Mouse (Mus musculus) intestine, embryonic 16.5 days (tissue): ENCODE measurements around the gene Acot11. TPM values are rescaled to one million over a fixed set of nuclear protein-coding genes. Genes with fewer than 3 reads are reported as not detected.

Experiments used
- ATAC-seq: fragments of 200-750 bp; cut with Nextera tagmentation; 2 replicates; pipeline ENCODE4 v1.8.0; 2017; ENCODE audit warnings: moderate TSS enrichment, moderate library complexity
- H3K27ac ChIP-seq: fragments of 300-500 bp; sonication (generic); 2 replicates; pipeline ENCODE4 v1.5.1; 2014; ENCODE audit warnings: mild to moderate bottlenecking, low read length
- H3K27me3 ChIP-seq: fragments of 300-500 bp; sonication (generic); replicated peaks from 2 replicates; pipeline ENCODE4 v1.6.1; 2014; ENCODE audit warnings: low read length, control low read depth, mixed read lengths; ENCODE audit not compliant: control insufficient read depth, insufficient read depth
- H3K36me3 ChIP-seq: fragments of 300-500 bp; sonication (generic); 2 replicates; pipeline ENCODE4 v1.6.1; 2014; ENCODE audit warnings: low read length, control low read depth; ENCODE audit not compliant: control insufficient read depth, insufficient read depth
- H3K4me1 ChIP-seq: fragments of 300-500 bp; sonication (generic); 2 replicates; pipeline ENCODE4 v1.6.1; 2014; ENCODE audit warnings: low read length, control low read depth, mixed read lengths; ENCODE audit not compliant: control insufficient read depth, insufficient read depth
- H3K4me2 ChIP-seq: fragments of 300-500 bp; sonication (generic); 2 replicates; pipeline ENCODE4 v1.6.1; 2014; ENCODE audit warnings: low read depth, low read length, control low read depth
- H3K4me3 ChIP-seq: fragments of 300-500 bp; sonication (generic); 2 replicates; pipeline ENCODE4 v1.5.1; 2014; ENCODE audit warnings: mild to moderate bottlenecking, low read length
- H3K9ac ChIP-seq: fragments of 300-500 bp; sonication (generic); 2 replicates; pipeline ENCODE4 v1.6.1; 2014; ENCODE audit warnings: low read depth, low read length
- H3K9me3 ChIP-seq: fragments of 300-500 bp; sonication (generic); 2 replicates; pipeline ENCODE4 v1.6.1; 2016; ENCODE audit warnings: low read length, control low read depth; ENCODE audit not compliant: control insufficient read depth
- WGBS: fragments of 180-500 bp; shearing (Covaris S2); extraction: QIAGEN DNeasy Blood & Tissue Kit; methylation state at CpG from one replicate; pipeline ENCODE4 v1.1.7; 2014; 5-methylcytosine and 5-hydroxymethylcytosine counted together
- polyA plus RNA-seq: library from polyadenylated mRNA; unstranded; fragments of >200 nt; fragmentation: Nextera tagmentation; extraction: Ambion mirVana; gene quantifications from 2 replicates; pipeline ENCODE4 v1.2.1, GENCODE M21; 2015

Gene Acot11
- polyA plus RNA-seq, 1 experiment from 2014 or later, result 18.3 TPM

DNA sequence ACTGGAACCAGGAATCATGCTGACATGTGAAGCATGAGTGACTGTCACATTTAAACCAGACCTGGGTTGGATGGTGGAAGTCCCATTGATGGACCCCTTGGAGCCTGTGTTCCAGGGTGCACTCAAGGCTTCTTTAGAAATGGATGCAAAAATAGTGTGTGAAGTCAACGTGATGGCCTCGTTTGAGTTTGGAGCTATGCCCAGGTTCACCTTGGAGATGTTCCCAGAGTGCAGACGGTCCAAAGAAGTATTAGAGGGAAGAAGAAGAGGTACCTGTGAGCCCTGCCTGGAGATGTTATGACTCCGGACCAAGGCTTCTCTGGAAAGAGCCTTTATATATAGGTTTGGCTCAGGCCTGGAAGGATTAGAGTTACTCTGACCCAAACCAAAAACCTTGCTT lies 84.2 kb downstream of the Acot11 start:
- Histone ChIP-seq H3K4me2 (no peak overlapping the region), H3K27me3 (no peaks in the 10 kb centered on the region), H3K4me3 (no peak overlapping the region), H3K9ac (no peak overlapping the region), H3K9me3 (no peaks in the 10 kb centered on the region), H3K36me3 (no peaks in the 10 kb centered on the region), H3K4me1 (no peaks in the 10 kb centered on the region), H3K27ac (no peak overlapping the region)
- no peak for ATAC-seq
- 77% methylated on average over 4 of the region's 4 CpGs for WGBS

DNA sequence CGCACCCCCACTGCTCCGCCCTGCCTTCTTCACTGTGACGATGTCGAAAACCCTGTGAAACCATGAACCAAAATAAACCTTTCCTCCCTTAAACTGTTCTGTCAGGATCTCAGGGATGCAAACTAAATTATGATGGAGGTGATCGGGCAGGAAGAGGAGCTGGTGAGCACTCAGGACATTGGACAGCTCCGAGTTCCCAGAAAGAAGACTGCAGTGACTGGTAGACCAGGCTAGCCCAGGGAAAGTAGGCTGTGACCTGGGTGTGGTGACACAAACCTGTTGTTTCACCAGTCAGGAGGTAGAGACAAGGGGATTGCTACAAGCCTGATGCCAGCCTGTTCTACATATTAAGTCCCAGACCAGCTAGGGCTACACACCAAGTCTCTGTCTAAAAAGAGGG lies 91.2 kb downstream of the Acot11 start:
- Histone ChIP-seq H3K36me3 (no peaks in the 10 kb centered on the region), H3K4me1 (no peaks in the 10 kb centered on the region), H3K4me2 (no peak overlapping the region), H3K4me3 (no peak overlapping the region), H3K27me3 (no peaks in the 10 kb centered on the region), H3K9me3 (no peaks in the 10 kb centered on the region), H3K9ac (no peak overlapping the region), H3K27ac (no peak overlapping the region)
- WGBS, result 91% methylated on average over 6 of the region's 6 CpGs
- no peak for ATAC-seq

- peak overlapping the region; percentile 54 for H3K9ac ChIP-seq
- no peaks in the 10 kb centered on the region for H3K27me3 ChIP-seq
- H3K27ac ChIP-seq, result 0 out of 2 replicates have a peak overlapping the region, but pooled peaks have one; percentile 25
- WGBS, result 0% methylated on average over 8 of the region's 8 CpGs
- H3K4me1 ChIP-seq, result peaks cover 11% of the 10 kb centered on the region
- peak; percentile 80 for ATAC-seq
- no peaks in the 10 kb centered on the region for H3K9me3 ChIP-seq
- H3K4me3 ChIP-seq, result peak overlapping the region; percentile 19; the same call in 1 of the 2 replicates
- no peaks in the 10 kb centered on the region for H3K36me3 ChIP-seq
- H3K4me2 ChIP-seq, result peak overlapping the region; percentile 59
Observed at GRCm38 (mm10) chr4:106708408-106708807, 96.4 kb downstream of the Acot11 start.

- H3K4me1 ChIP-seq, result peaks cover 11% of the 10 kb centered on the region
- peak overlapping the region; percentile 54 for H3K9ac ChIP-seq
- no peaks in the 10 kb centered on the region for H3K36me3 ChIP-seq
- no peaks in the 10 kb centered on the region for H3K27me3 ChIP-seq
- H3K4me2 ChIP-seq, result peak overlapping the region; percentile 59
- ATAC-seq, result peak; percentile 89
- WGBS, result 29% methylated on average over 5 of the region's 5 CpGs
- 0 out of 2 replicates have a peak overlapping the region, but pooled peaks have one; percentile 25 for H3K27ac ChIP-seq
- H3K9me3 ChIP-seq, result no peaks in the 10 kb centered on the region
- peak overlapping the region; percentile 19; the same call in 1 of the 2 replicates for H3K4me3 ChIP-seq
Observed at GRCm38 (mm10) chr4:106707957-106708356, 96.8 kb downstream of the Acot11 start.

DNA sequence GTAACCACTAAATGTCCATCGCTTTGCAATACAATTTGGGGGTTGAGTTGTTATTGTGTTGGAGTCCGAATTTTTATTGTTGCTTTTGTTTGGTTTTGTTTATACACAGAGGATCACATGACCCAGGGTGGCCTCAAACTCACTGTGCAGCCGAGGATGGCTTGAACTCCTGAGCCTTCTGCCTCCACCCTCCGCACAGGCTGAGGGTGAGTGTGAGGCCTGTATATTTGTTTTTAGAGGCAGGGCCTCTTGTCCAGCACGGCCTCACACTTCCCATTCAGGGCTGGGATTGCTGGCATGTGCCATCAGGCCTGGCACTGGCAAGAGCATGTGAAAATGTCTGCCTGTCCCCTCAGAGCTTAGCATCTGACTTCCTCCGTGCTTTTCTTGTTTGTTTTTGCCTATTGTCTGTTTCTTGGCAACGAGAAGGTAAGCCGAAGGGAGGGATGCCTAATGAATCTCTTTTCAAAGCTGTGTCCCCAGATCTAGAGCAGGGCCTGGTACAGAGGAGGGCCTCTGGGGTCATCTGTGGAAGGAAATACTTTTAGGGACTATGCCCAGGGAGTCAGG lies 99.6 kb downstream of the Acot11 start:
- no peak overlapping the region for H3K27ac ChIP-seq

GRCm38 (mm10) chr4:106704416-106704815 lies 100.4 kb downstream of the Acot11 start:
- H3K9ac ChIP-seq, result no peak overlapping the region
- H3K27me3 ChIP-seq, result no peaks in the 10 kb centered on the region
- no peak overlapping the region for H3K27ac ChIP-seq
- H3K36me3 ChIP-seq, result no peaks in the 10 kb centered on the region
- H3K9me3 ChIP-seq, result no peaks in the 10 kb centered on the region
- no peak overlapping the region for H3K4me3 ChIP-seq
- no peak overlapping the region for H3K4me2 ChIP-seq
- ATAC-seq, result no peak
- peaks cover 20% of the 10 kb centered on the region for H3K4me1 ChIP-seq
- 53% methylated on average over 11 of the region's 11 CpGs for WGBS

More for the DNA sequence above, 99.6 kb downstream of the Acot11 start:
- no peak for ATAC-seq
- Histone ChIP-seq H3K36me3 (no peaks in the 10 kb centered on the region), H3K4me2 (no peak overlapping the region), H3K9me3 (no peaks in the 10 kb centered on the region), H3K27me3 (no peaks in the 10 kb centered on the region), H3K4me1 (peaks cover 16% of the 10 kb centered on the region), H3K4me3 (no peak overlapping the region), H3K9ac (no peak overlapping the region)
- 43% methylated on average over 8 of the region's 8 CpGs for WGBS

GRCm38 (mm10) chr4:106703956-106704355 lies 100.8 kb downstream of the Acot11 start:
- H3K4me2 ChIP-seq, result no peak overlapping the region
- H3K4me1 ChIP-seq, result peaks cover 20% of the 10 kb centered on the region
- H3K4me3 ChIP-seq, result no peak overlapping the region
- no peaks in the 10 kb centered on the region for H3K36me3 ChIP-seq
- no peak overlapping the region for H3K9ac ChIP-seq
- WGBS, result 77% methylated on average over 10 of the region's 10 CpGs
- H3K27ac ChIP-seq, result no peak overlapping the region
- no peak for ATAC-seq
- H3K9me3 ChIP-seq, result no peaks in the 10 kb centered on the region
- no peaks in the 10 kb centered on the region for H3K27me3 ChIP-seq

DNA sequence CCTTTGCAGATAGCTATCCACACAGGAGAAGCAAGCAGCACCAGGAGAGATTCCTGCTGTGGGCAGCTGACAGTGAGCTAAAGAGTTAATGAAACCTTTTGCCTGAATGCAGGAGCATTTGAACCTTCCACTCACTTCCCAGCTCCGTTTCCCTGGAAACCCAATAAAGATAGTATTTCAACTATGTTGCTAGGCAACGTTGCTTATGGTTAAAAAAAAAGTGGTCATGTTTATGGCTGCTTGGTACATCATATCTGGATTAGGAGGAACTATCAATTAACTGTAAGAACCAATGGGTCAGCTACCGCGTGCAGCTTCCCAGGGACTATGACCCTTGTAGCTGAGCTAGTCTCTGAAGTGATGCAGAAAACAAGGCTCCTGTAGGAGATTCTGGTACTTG lies 104.0 kb downstream of the Acot11 start:
- H3K4me2 ChIP-seq, result no peak overlapping the region
- 16% methylated on average over 4 of the region's 4 CpGs for WGBS
- H3K4me1 ChIP-seq, result peaks cover 12% of the 10 kb centered on the region
- H3K9me3 ChIP-seq, result no peaks in the 10 kb centered on the region
- ATAC-seq, result peak; percentile 63
- no peaks in the 10 kb centered on the region for H3K36me3 ChIP-seq
- no peak overlapping the region for H3K27ac ChIP-seq
- no peak overlapping the region for H3K4me3 ChIP-seq
- H3K27me3 ChIP-seq, result no peaks in the 10 kb centered on the region
- H3K9ac ChIP-seq, result no peak overlapping the region

GRCm38 (mm10) chr4:106699989-106700388 lies 104.8 kb downstream of the Acot11 start:
- Histone ChIP-seq H3K9ac (no peak overlapping the region), H3K36me3 (no peaks in the 10 kb centered on the region), H3K4me2 (no peak overlapping the region), H3K9me3 (no peaks in the 10 kb centered on the region), H3K4me3 (no peak overlapping the region), H3K27ac (no peak overlapping the region), H3K4me1 (peaks cover 9% of the 10 kb centered on the region), H3K27me3 (no peaks in the 10 kb centered on the region)
- WGBS, result 18% methylated on average over 9 of the region's 9 CpGs
- ATAC-seq, result peak; percentile 52
